Mouse (Mus musculus): ENCODE measurements around the gene Sox5. TPM values are rescaled to one million over a fixed set of nuclear protein-coding genes. Genes with fewer than 3 reads are reported as not detected.

Gene Sox5
- total and polyA plus RNA-seq, 3 experiments, result 0.08 to 0.47 (median 0.46) TPM

- no peak for DNase-seq (ENCODE audit: extremely low read depth)
- Histone ChIP-seq H3K9me3 (replicated peaks; ENCODE audit: low read length) (no peaks in the 10 kb centered on the region), H3K4me2 (ENCODE audit: insufficient read depth, low read depth, poor library complexity, severe bottlenecking) (no peak overlapping the region), H3K27ac (ENCODE audit: insufficient read depth, low read depth) (no peak overlapping the region), H3K79me2 (replicated peaks; ENCODE audit: control insufficient read depth, extremely low read depth, insufficient read depth, poor library complexity, severe bottlenecking) (no peaks in the 10 kb centered on the region), H3K27me3 (replicated peaks) (no peaks in the 10 kb centered on the region), H3K9ac (ENCODE audit: insufficient read depth, low read depth) (no peak overlapping the region), H3K4me1 (ENCODE audit: control insufficient read depth in 1 of 2, insufficient read depth in 2 of 2) (no peaks in the 10 kb centered on the region), H3K4me3 (replicated peaks in 1 of 3; ENCODE audit: low read depth in 2 of 3, low read length in 2 of 3, poor library complexity in 1 of 3) (no peak overlapping the region), H3K36me3 (replicated peaks in 1 of 2; ENCODE audit: control insufficient read depth in 1 of 2, insufficient read depth in 1 of 2, low read length in 1 of 2) (no peaks in the 10 kb centered on the region)
- dilution Hi-C loops (cut with MboI; ENCODE audit: extremely low pct_ligation_motif_present, extremely low pct_unique_long_range_greater_than_20kb, low sequenced_read_pairs) (no loop called here), in situ Hi-C loops (cut with MboI; ENCODE audit: low pct_ligation_motif_present, low pct_unique_long_range_greater_than_20kb, low sequenced_read_pairs) (no loop called here)
- TF ChIP-seq USF2 (conservative IDR thresholded peaks at IDR 0.05; ENCODE audit: low read depth, low read length) (no peak), RAD21 (IDR thresholded peaks at IDR 0.05; ENCODE audit: low read depth, low read length) (no peak), ZKSCAN1 (IDR thresholded peaks at IDR 0.05; ENCODE audit: borderline replicate concordance, low read depth, low read length) (no peak), TBP (conservative IDR thresholded peaks at IDR 0.05; ENCODE audit: low read depth, low read length) (no peak), EP300 (IDR thresholded peaks at IDR 0.05; ENCODE audit: low read length) (no peak), NELFE (IDR thresholded peaks at IDR 0.05; ENCODE audit: low read depth, low read length) (no peak), CHD2 (IDR thresholded peaks at IDR 0.05; ENCODE audit: low read length) (no peak), PAX5 (IDR thresholded peaks at IDR 0.05; ENCODE audit: low read length) (no peak), SIN3A (IDR thresholded peaks at IDR 0.05; ENCODE audit: low read length) (no peak), POLR2A (IDR thresholded peaks at IDR 0.05; ENCODE audit: low read depth, low read length) (no peak), ZNF384 (IDR thresholded peaks at IDR 0.05; ENCODE audit: low read depth, low read length) (no peak), USF1 (IDR thresholded peaks at IDR 0.05; ENCODE audit: low read depth, low read length) (no peak), GABPA (IDR thresholded peaks at IDR 0.05; ENCODE audit: insufficient replicate concordance, low read depth, low read length) (no peak)
Observed at GRCm38 (mm10) chr6:144175590-144175989, 606.2 kb downstream of the Sox5 start.

GRCm38 (mm10) chr6:144170541-144170940 is 611.2 kb downstream of the Sox5 start:
- Histone ChIP-seq H3K4me2 (ENCODE audit: insufficient read depth, low read depth, poor library complexity, severe bottlenecking) (no peak overlapping the region), H3K27ac (ENCODE audit: insufficient read depth, low read depth) (no peak overlapping the region), H3K4me3 (replicated peaks in 1 of 3; ENCODE audit: low read depth in 2 of 3, low read length in 2 of 3, poor library complexity in 1 of 3) (no peak overlapping the region), H3K27me3 (replicated peaks) (no peaks in the 10 kb centered on the region), H3K36me3 (replicated peaks in 1 of 2; ENCODE audit: control insufficient read depth in 1 of 2, insufficient read depth in 1 of 2, low read length in 1 of 2) (no peaks in the 10 kb centered on the region), H3K79me2 (replicated peaks; ENCODE audit: control insufficient read depth, extremely low read depth, insufficient read depth, poor library complexity, severe bottlenecking) (no peaks in the 10 kb centered on the region), H3K9ac (ENCODE audit: insufficient read depth, low read depth) (no peak overlapping the region), H3K9me3 (replicated peaks; ENCODE audit: low read length) (no peaks in the 10 kb centered on the region), H3K4me1 (ENCODE audit: control insufficient read depth in 1 of 2, insufficient read depth in 2 of 2) (no peaks in the 10 kb centered on the region)
- dilution Hi-C loops (cut with MboI; ENCODE audit: extremely low pct_ligation_motif_present, extremely low pct_unique_long_range_greater_than_20kb, low sequenced_read_pairs), result no loop called here
- in situ Hi-C loops (cut with MboI; ENCODE audit: low pct_ligation_motif_present, low pct_unique_long_range_greater_than_20kb, low sequenced_read_pairs), result no loop called here
- DNase-seq (ENCODE audit: extremely low read depth), result no peak
- TF ChIP-seq JUN (IDR thresholded peaks at IDR 0.05; ENCODE audit: insufficient read depth, low read depth, low read length) (no peak), MYC (IDR thresholded peaks at IDR 0.05; ENCODE audit: low read depth, low read length) (no peak), RCOR1 (conservative IDR thresholded peaks at IDR 0.05; ENCODE audit: low read depth, low read length) (no peak), ZKSCAN1 (IDR thresholded peaks at IDR 0.05; ENCODE audit: borderline replicate concordance, low read depth, low read length) (no peak), CHD2 (IDR thresholded peaks at IDR 0.05; ENCODE audit: low read length) (no peak)

All from CH12.LX (cell line).